In genomic region chr13:83728421-83729010, GRCm38 (mm10) we compare ENCODE assay signal across 11 mouse cellular contexts.
DNase-seq lines count a peak whose midpoint lies in the region; ATAC-seq and TF ChIP-seq lines count a peak whose summit lies in the region.
"Had no signal": no experiment of that assay in that cellular context is flagged by ENCODE, and none has a peak within 500 bp of the region (broad histone marks: within the 10 kb centered on the region; RNA-seq: fewer than 3 reads in every experiment).

No protein-coding gene starts in this region.

- TF ChIP-seq CTCF in intestine, postnatal 0 days (IDR thresholded peaks at IDR 0.05; ENCODE audit: low read depth): no peak

- H3K27ac ChIP-seq in embryonic facial prominence, embryonic 10.5 days (replicated peaks): peak overlapping the region; percentile 94
- H3K27ac ChIP-seq in hindbrain, embryonic 13.5 days: peak overlapping the region; percentile 100
- H3K27ac ChIP-seq in neural tube, embryonic 12.5 days: peak overlapping the region; percentile 100
- no peak overlapping the region for H3K27ac ChIP-seq in intestine, postnatal 0 days (ENCODE audit: low read depth, low read length)

- no peaks in the 10 kb centered on the region for H3K9me3 ChIP-seq in embryonic facial prominence, embryonic 10.5 days
- no peaks in the 10 kb centered on the region for H3K9me3 ChIP-seq in hindbrain, embryonic 13.5 days
- no peaks in the 10 kb centered on the region for H3K9me3 ChIP-seq in neural tube, embryonic 12.5 days
- no peaks in the 10 kb centered on the region for H3K9me3 ChIP-seq in intestine, postnatal 0 days (ENCODE audit: control insufficient read depth)

- peak overlapping the region; percentile 72 for H3K4me2 ChIP-seq in hindbrain, embryonic 13.5 days
- H3K4me2 ChIP-seq in neural tube, embryonic 12.5 days (replicated peaks): peak overlapping the region; percentile 72
- H3K4me2 ChIP-seq in intestine, postnatal 0 days (replicated peaks; ENCODE audit: low read depth): no peak overlapping the region

- H3K4me1 ChIP-seq in embryonic facial prominence, embryonic 10.5 days: peaks cover 22% of the 10 kb centered on the region
- no peaks in the 10 kb centered on the region for H3K4me1 ChIP-seq in hindbrain, embryonic 13.5 days (replicated peaks)
- no peaks in the 10 kb centered on the region for H3K4me1 ChIP-seq in neural tube, embryonic 12.5 days
- H3K4me1 ChIP-seq in intestine, postnatal 0 days (replicated peaks; ENCODE audit: control insufficient read depth, insufficient read depth, low read length): no peaks in the 10 kb centered on the region

- no peak for ATAC-seq in hindbrain, embryonic 13.5 days (ENCODE audit: low FRiP score)
- ATAC-seq in neural tube, embryonic 12.5 days (ENCODE audit: low FRiP score, low read depth): no peak
- ATAC-seq in intestine, postnatal 0 days: no peak

- H3K4me3 ChIP-seq in embryonic facial prominence, embryonic 10.5 days: peak overlapping the region; percentile 72
- peak overlapping the region; percentile 79 for H3K4me3 ChIP-seq in hindbrain, embryonic 13.5 days
- H3K4me3 ChIP-seq in neural tube, embryonic 12.5 days: peak overlapping the region; percentile 90
- no peak overlapping the region; the same call in 1 of the 2 replicates for H3K4me3 ChIP-seq in intestine, postnatal 0 days (ENCODE audit: low read depth, low read length)

- no peaks in the 10 kb centered on the region for H3K36me3 ChIP-seq in embryonic facial prominence, embryonic 10.5 days (replicated peaks)
- H3K36me3 ChIP-seq in hindbrain, embryonic 13.5 days: 0 out of 2 replicates have a peak, but pooled peaks cover 2% of the 10 kb centered on the region
- H3K36me3 ChIP-seq in neural tube, embryonic 12.5 days: peaks cover 11% of the 10 kb centered on the region; the same call in 1 of the 2 replicates
- H3K36me3 ChIP-seq in intestine, postnatal 0 days (ENCODE audit: control insufficient read depth, insufficient read depth): no peaks in the 10 kb centered on the region

- H3K27me3 ChIP-seq in embryonic facial prominence, embryonic 10.5 days (replicated peaks; ENCODE audit: low read depth, poor library complexity, severe bottlenecking): peaks cover 99% of the 10 kb centered on the region
- no peaks in the 10 kb centered on the region for H3K27me3 ChIP-seq in hindbrain, embryonic 13.5 days
- H3K27me3 ChIP-seq in neural tube, embryonic 12.5 days (replicated peaks): no peaks in the 10 kb centered on the region
- H3K27me3 ChIP-seq in intestine, postnatal 0 days (replicated peaks; ENCODE audit: control insufficient read depth, insufficient read depth, low read length): peaks cover 97% of the 10 kb centered on the region

- H3K9ac ChIP-seq in hindbrain, embryonic 13.5 days: peak overlapping the region; percentile 100
- peak overlapping the region; percentile 100 for H3K9ac ChIP-seq in neural tube, embryonic 12.5 days
- no peak overlapping the region for H3K9ac ChIP-seq in intestine, postnatal 0 days (ENCODE audit: low read depth, low read length)

- DNase-seq in embryo, embryonic 10.5 days (ENCODE audit: low spot score): peak; percentile 47
- DNase-seq in embryo, embryonic 10 days (ENCODE audit: low spot score): no peak
- DNase-seq in embryonic facial prominence, embryonic 10.5 days (ENCODE audit: low spot score): no peak
- no peak for DNase-seq in B cell, adult 2 months
- no peak for DNase-seq in natural killer cell, adult 2 months (ENCODE audit: low spot score in 2 of 2)
- DNase-seq: heart, adult 18-20 months; heart, postnatal 36 days; thymus, adult 18-20 months had no signal

- 5% methylated on average over 5 of the region's 5 CpGs for WGBS in embryonic facial prominence, embryonic 10.5 days
- 4% methylated on average over 5 of the region's 5 CpGs for WGBS in hindbrain, embryonic 13.5 days
- WGBS in neural tube, embryonic 12.5 days: 3% methylated on average over 5 of the region's 5 CpGs
- 12% methylated on average over 5 of the region's 5 CpGs for WGBS in intestine, postnatal 0 days
